Mouse (Mus musculus): ENCODE results near the gene Cald1.

Gene Cald1

GRCm38 (mm10) chr6:34598121-34599065 lies at the start of gene Cald1:
Cald1 (plus strand) TSS chr6:34598500.
- peak; percentile 68 for DNase-seq (ENCODE audit: extremely low read depth, insufficient read length, low spot score)

GRCm38 (mm10) chr6:34549017-34549416 lies 49.3 kb upstream of the Cald1 start:
- DNase-seq (ENCODE audit: extremely low read depth, insufficient read length, low spot score): no peak

GRCm38 (mm10) chr6:34552489-34553157 lies 45.7 kb upstream of the Cald1 start:
- no peak for DNase-seq (ENCODE audit: extremely low read depth, insufficient read length, low spot score)

GRCm38 (mm10) chr6:34554291-34554997 lies 43.9 kb upstream of the Cald1 start:
- DNase-seq (ENCODE audit: extremely low read depth, insufficient read length, low spot score): no peak

- no peak for DNase-seq (ENCODE audit: extremely low read depth, insufficient read length, low spot score)
These were observed 38.8 kb upstream of the Cald1 start for GRCm38 (mm10) chr6:34559521-34559920.

GRCm38 (mm10) chr6:34565176-34565880 lies 33.0 kb upstream of the Cald1 start:
- DNase-seq (ENCODE audit: extremely low read depth, insufficient read length, low spot score): no peak

- no peak for DNase-seq (ENCODE audit: extremely low read depth, insufficient read length, low spot score)
These were observed 31.0 kb upstream of the Cald1 start for GRCm38 (mm10) chr6:34567298-34567697.

- no peak for DNase-seq (ENCODE audit: extremely low read depth, insufficient read length, low spot score)
These were observed 18.7 kb upstream of the Cald1 start for GRCm38 (mm10) chr6:34579504-34580068.

GRCm38 (mm10) chr6:34583365-34583764 lies 14.9 kb upstream of the Cald1 start:
- no peak for DNase-seq (ENCODE audit: extremely low read depth, insufficient read length, low spot score)

GRCm38 (mm10) chr6:34588066-34588465 lies 10.2 kb upstream of the Cald1 start:
- DNase-seq (ENCODE audit: extremely low read depth, insufficient read length, low spot score): no peak

GRCm38 (mm10) chr6:34590716-34591115 lies 7.6 kb upstream of the Cald1 start:
- DNase-seq (ENCODE audit: extremely low read depth, insufficient read length, low spot score): no peak

- DNase-seq (ENCODE audit: extremely low read depth, insufficient read length, low spot score): no peak
These were observed 4.9 kb upstream of the Cald1 start for GRCm38 (mm10) chr6:34593353-34593752.

- DNase-seq (ENCODE audit: extremely low read depth, insufficient read length, low spot score): no peak
These were observed 984 bp upstream of the Cald1 start for GRCm38 (mm10) chr6:34597316-34597715.

GRCm38 (mm10) chr6:34599171-34599570 lies 871 bp downstream of the Cald1 start:
- no peak for DNase-seq (ENCODE audit: extremely low read depth, insufficient read length, low spot score)

GRCm38 (mm10) chr6:34599631-34600111 lies 1.4 kb downstream of the Cald1 start:
- DNase-seq (ENCODE audit: extremely low read depth, insufficient read length, low spot score): peak; percentile 31

- no peak for DNase-seq (ENCODE audit: extremely low read depth, insufficient read length, low spot score)
These were observed 2.5 kb downstream of the Cald1 start for GRCm38 (mm10) chr6:34600850-34601249.

GRCm38 (mm10) chr6:34602091-34602490 lies 3.8 kb downstream of the Cald1 start:
- no peak for DNase-seq (ENCODE audit: extremely low read depth, insufficient read length, low spot score)

- no peak for DNase-seq (ENCODE audit: extremely low read depth, insufficient read length, low spot score)
These were observed 8.1 kb downstream of the Cald1 start for GRCm38 (mm10) chr6:34606407-34606806.

GRCm38 (mm10) chr6:34608603-34609002 lies 10.3 kb downstream of the Cald1 start:
- no peak for DNase-seq (ENCODE audit: extremely low read depth, insufficient read length, low spot score)

Data from 3134 (cell line).